Mouse (Mus musculus) CH12.LX (cell line): ENCODE measurements around the gene Celf5.

ENCODE experiments used
- BHLHE40 ChIP-seq: IDR thresholded peaks from 2 replicates; pipeline ENCODE4 v1.6.1; 2011; ENCODE audit warnings: mild to moderate bottlenecking, low read depth, low read length, improper control_type of control experiment
- CTCF ChIP-seq, 2 experiments: IDR thresholded peaks in 1 of 2; conservative IDR thresholded peaks in 1 of 2; 2 replicates each; pipeline ENCODE4 v1.5.1; 2011 to 2012; ENCODE audit warnings: low read depth in 2 of 2, low read length in 2 of 2, improper control_type of control experiment in 1 of 2, inconsistent platforms in 1 of 2, mild to moderate bottlenecking in 1 of 2, moderate library complexity in 1 of 2
- GABPA ChIP-seq: IDR thresholded peaks from 2 replicates; pipeline ENCODE4 v1.6.1; 2012; ENCODE audit warnings: low read depth, low read length, improper control_type of control experiment, inconsistent platforms; ENCODE audit not compliant: insufficient replicate concordance
- PAX5 ChIP-seq: IDR thresholded peaks from 2 replicates; pipeline ENCODE4 v1.6.1; 2012; ENCODE audit warnings: low read length, inconsistent platforms, mixed read lengths
- POLR2A ChIP-seq: IDR thresholded peaks from 2 replicates; pipeline ENCODE4 v1.6.1; 2011; ENCODE audit warnings: low read depth, mild to moderate bottlenecking, improper control_type of control experiment, low read length
- SMC3 ChIP-seq: IDR thresholded peaks from 2 replicates; pipeline ENCODE4 v1.6.1; 2011; ENCODE audit warnings: low read depth, low read length, improper control_type of control experiment

- TF ChIP-seq POLR2A (no peak), BHLHE40 (no peak), SMC3 (no peak), GABPA (no peak), CTCF (conservative IDR thresholded peaks at IDR 0.05 in 1 of 2, IDR thresholded peaks at IDR 0.05 in 1 of 2; ENCODE audit: low read depth in 2 of 2, low read length in 2 of 2) (no peak), PAX5 (no peak)
These were observed 27.8 kb upstream of the Celf5 start for GRCm38 (mm10) chr10:81510246-81510810.
